Mouse (Mus musculus): ENCODE results near the gene Rtn4rl1. TPM values are rescaled to one million over a fixed set of nuclear protein-coding genes. Genes with fewer than 3 reads are reported as not detected.

The Rtn4rl1 gene
- polyA plus RNA-seq, 1 experiment from 2014 or later = 2.4 TPM

MicroRNAs within 50 kb of the gene (microRNA counts, 519-probe panel; counts per million panel counts)
- microRNA mmu-miR-132 (3,299 counts per million, percentile 19 among the panel's probes with 10 or more counts), microRNA mmu-miR-212 (not detected)

Other genes with a start within 250 kb of the Rtn4rl1 start
- 0.90 and 1.5 TPM in 2 replicates for gene Hic1, start 24.3 kb upstream of the Rtn4rl1 start, polyA plus RNA-seq (2014; fragmentation: Nextera tagmentation; extraction: Ambion mirVana)
- 28.0 and 31.0 TPM in 2 replicates for gene Ovca2, start 14.9 kb upstream of the Rtn4rl1 start, polyA plus RNA-seq (2014; fragmentation: Nextera tagmentation; extraction: Ambion mirVana)
- 14.1 and 18.8 TPM in 2 replicates for gene Dph1, start 2.5 kb upstream of the Rtn4rl1 start, polyA plus RNA-seq (2014; fragmentation: Nextera tagmentation; extraction: Ambion mirVana)
- 100 and 105 TPM in 2 replicates for gene Rpa1, start 154.5 kb downstream of the Rtn4rl1 start, polyA plus RNA-seq (2014; fragmentation: Nextera tagmentation; extraction: Ambion mirVana)
- gene Smyd4, start 154.7 kb downstream of the Rtn4rl1 start, polyA plus RNA-seq (2014; fragmentation: Nextera tagmentation; extraction: Ambion mirVana) = 11.7 and 13.9 TPM in 2 replicates
- gene Serpinf1, start 228.9 kb downstream of the Rtn4rl1 start, polyA plus RNA-seq (2014; fragmentation: Nextera tagmentation; extraction: Ambion mirVana) = 90.5 and 91.3 TPM in 2 replicates
- 0.36 TPM in 1 of 2 replicates, not detected in the other for gene Serpinf2, start 245.8 kb downstream of the Rtn4rl1 start, polyA plus RNA-seq (2014; fragmentation: Nextera tagmentation; extraction: Ambion mirVana)